Comparison of ENCODE assay signal across 21 mouse cellular contexts in genomic region chr14:61014544-61014943, GRCm38 (mm10). TPM values are rescaled to one million over a fixed set of nuclear protein-coding genes. Genes with fewer than 3 reads are reported as not detected.
DNase-seq lines count a peak whose midpoint lies in the region; ATAC-seq and TF ChIP-seq lines count a peak whose summit lies in the region.
"Had no signal": no experiment of that assay in that cellular context is flagged by ENCODE, and none has a peak within 500 bp of the region (broad histone marks: within the 10 kb centered on the region; RNA-seq: fewer than 3 reads in every experiment).

No protein-coding gene starts in this region.

- peaks cover 31% of the 10 kb centered on the region for H3K4me1 ChIP-seq in embryonic facial prominence, embryonic 14.5 days (ENCODE audit: control insufficient read depth, insufficient read depth, low read length)
- peaks cover 38% of the 10 kb centered on the region for H3K4me1 ChIP-seq in embryonic facial prominence, embryonic 10.5 days
- H3K4me1 ChIP-seq in limb, embryonic 11.5 days (ENCODE audit: control insufficient read depth, insufficient read depth, low read length): peaks cover 15% of the 10 kb centered on the region
- H3K4me1 ChIP-seq in limb, embryonic 10.5 days: peaks cover 36% of the 10 kb centered on the region
- peaks cover 5% of the 10 kb centered on the region; the same call in 1 of the 2 replicates for H3K4me1 ChIP-seq in liver, postnatal 0 days (ENCODE audit: insufficient read depth)

- no peak overlapping the region for H3K4me2 ChIP-seq in embryonic facial prominence, embryonic 14.5 days (ENCODE audit: low read depth, low read length)
- H3K4me2 ChIP-seq in limb, embryonic 11.5 days (ENCODE audit: low read depth, severe bottlenecking): no peak overlapping the region
- no peak overlapping the region for H3K4me2 ChIP-seq in liver, postnatal 0 days (ENCODE audit: low read depth, low read length)
- H3K4me2 ChIP-seq: heart, embryonic 12.5 days; hindbrain, embryonic 14.5 days had no signal

- no peaks in the 10 kb centered on the region for H3K9me3 ChIP-seq in embryonic facial prominence, embryonic 14.5 days (ENCODE audit: control insufficient read depth, low read length)
- H3K9me3 ChIP-seq in embryonic facial prominence, embryonic 10.5 days: no peaks in the 10 kb centered on the region
- H3K9me3 ChIP-seq in limb, embryonic 11.5 days (ENCODE audit: control insufficient read depth, low read length): no peaks in the 10 kb centered on the region
- H3K9me3 ChIP-seq in limb, embryonic 10.5 days (replicated peaks): no peaks in the 10 kb centered on the region
- no peaks in the 10 kb centered on the region for H3K9me3 ChIP-seq in liver, postnatal 0 days (ENCODE audit: low read length)
- H3K9me3 ChIP-seq: G1E; heart, embryonic 12.5 days; hindbrain, embryonic 10.5 days had no signal

- no peak for TF ChIP-seq EP300 in liver, postnatal 0 days (IDR thresholded peaks at IDR 0.05; ENCODE audit: low read depth)

- H3K9ac ChIP-seq in embryonic facial prominence, embryonic 14.5 days (ENCODE audit: low read depth, low read length): no peak overlapping the region
- no peak overlapping the region for H3K9ac ChIP-seq in limb, embryonic 11.5 days (ENCODE audit: low read length)
- H3K9ac ChIP-seq in liver, postnatal 0 days (replicated peaks): no peak overlapping the region
- H3K9ac ChIP-seq: heart, embryonic 12.5 days; hindbrain, embryonic 14.5 days had no signal

- H3K27ac ChIP-seq in embryonic facial prominence, embryonic 14.5 days (replicated peaks; ENCODE audit: low read depth, low read length): no peak overlapping the region
- no peak overlapping the region for H3K27ac ChIP-seq in embryonic facial prominence, embryonic 10.5 days (replicated peaks)
- H3K27ac ChIP-seq in limb, embryonic 11.5 days (replicated peaks; ENCODE audit: low read depth, low read length): no peak overlapping the region
- H3K27ac ChIP-seq in limb, embryonic 10.5 days: no peak overlapping the region
- H3K27ac ChIP-seq in liver, postnatal 0 days (ENCODE audit: low read depth): no peak overlapping the region
- H3K27ac ChIP-seq: heart, adult 2 months; hindbrain, embryonic 14.5 days had no signal

- 0 out of 2 replicates have a peak, but pooled peaks have one; percentile 5 for ATAC-seq in embryonic facial prominence, embryonic 14.5 days (ENCODE audit: low read depth)
- ATAC-seq in limb, embryonic 11.5 days (ENCODE audit: insufficient number of reproducible peaks, low FRiP score, low TSS enrichment, low read depth): no peak
- ATAC-seq in liver, postnatal 0 days: no peak
- ATAC-seq: CD4-positive, CD25-positive, alpha-beta regulatory T cell, adult 4 months; forebrain, embryonic 14.5 days; intestine, embryonic 16.5 days had no signal

- WGBS in embryonic facial prominence, embryonic 14.5 days: 73% methylated on average over 15 of the region's 15 CpGs
- WGBS in embryonic facial prominence, embryonic 10.5 days: 88% methylated on average over 15 of the region's 15 CpGs
- 24% methylated on average over 15 of the region's 15 CpGs for WGBS in limb, embryonic 11.5 days
- 40% methylated on average over 15 of the region's 15 CpGs for WGBS in limb, embryonic 10.5 days
- WGBS in liver, postnatal 0 days (ENCODE audit: insufficient replicate concordance): 88% methylated on average over 15 of the region's 15 CpGs

- no peaks in the 10 kb centered on the region for H3K27me3 ChIP-seq in embryonic facial prominence, embryonic 14.5 days (replicated peaks; ENCODE audit: control insufficient read depth, insufficient read depth, low read length)
- H3K27me3 ChIP-seq in embryonic facial prominence, embryonic 10.5 days (replicated peaks; ENCODE audit: low read depth, poor library complexity, severe bottlenecking): peaks cover 27% of the 10 kb centered on the region; the same call in 1 of the 2 replicates
- H3K27me3 ChIP-seq in limb, embryonic 11.5 days (ENCODE audit: control insufficient read depth, insufficient read depth, low read length): peaks cover 9% of the 10 kb centered on the region; the same call in 1 of the 2 replicates
- H3K27me3 ChIP-seq in limb, embryonic 10.5 days (ENCODE audit: low read depth, poor library complexity, severe bottlenecking): peaks cover 35% of the 10 kb centered on the region; the same call in 1 of the 2 replicates
- no peaks in the 10 kb centered on the region for H3K27me3 ChIP-seq in liver, postnatal 0 days (ENCODE audit: insufficient read depth, low read length)
- H3K27me3 ChIP-seq: heart, embryonic 12.5 days had no signal

- 0 out of 2 replicates have a peak, but pooled peaks cover 3% of the 10 kb centered on the region for H3K36me3 ChIP-seq in embryonic facial prominence, embryonic 14.5 days (ENCODE audit: control insufficient read depth, insufficient read depth, low read length)
- H3K36me3 ChIP-seq in embryonic facial prominence, embryonic 10.5 days (replicated peaks): peaks cover 9% of the 10 kb centered on the region
- no peaks in the 10 kb centered on the region for H3K36me3 ChIP-seq in limb, embryonic 11.5 days (ENCODE audit: control insufficient read depth, insufficient read depth, low read length)
- no peaks in the 10 kb centered on the region; the same call in 1 of the 2 replicates for H3K36me3 ChIP-seq in limb, embryonic 10.5 days
- H3K36me3 ChIP-seq in liver, postnatal 0 days (replicated peaks; ENCODE audit: insufficient read depth, low read length): no peaks in the 10 kb centered on the region
- H3K36me3 ChIP-seq: G1E; heart, embryonic 12.5 days had no signal

- no peak overlapping the region for H3K4me3 ChIP-seq in embryonic facial prominence, embryonic 14.5 days (ENCODE audit: low read depth, low read length)
- H3K4me3 ChIP-seq in embryonic facial prominence, embryonic 10.5 days: no peak overlapping the region
- no peak overlapping the region for H3K4me3 ChIP-seq in limb, embryonic 11.5 days (ENCODE audit: low read depth, low read length)
- H3K4me3 ChIP-seq in limb, embryonic 10.5 days: no peak overlapping the region
- no peak overlapping the region for H3K4me3 ChIP-seq in liver, postnatal 0 days (ENCODE audit: low read depth, low read length)
- H3K4me3 ChIP-seq: heart, adult 2 months; heart, embryonic 12.5 days; hindbrain, embryonic 10.5 days had no signal

- TF ChIP-seq CTCF in liver, postnatal 0 days (IDR thresholded peaks at IDR 0.05; ENCODE audit: low read depth): no peak

- DNase-seq in embryonic facial prominence, embryonic 14.5 days (ENCODE audit: low spot score): no peak
- DNase-seq in embryonic facial prominence, embryonic 10.5 days (ENCODE audit: low spot score): no peak
- peak; percentile 60 for DNase-seq in limb, embryonic 11.5 days (ENCODE audit: low spot score)
- DNase-seq in limb, embryonic 10.5 days (ENCODE audit: low spot score): no peak
- DNase-seq in hindlimb bud, embryonic 11.5 days (ENCODE audit: extremely low spot score, low read depth, low spot score): peak; percentile 53
- no peak for DNase-seq in left cerebral cortex, adult 18-20 months (ENCODE audit: low spot score in 2 of 2)
- DNase-seq in liver, postnatal 0 days: no peak
- DNase-seq: adrenal gland, postnatal 10 days; B cell, adult 2 months; cerebellum, adult 11-12 months; cerebellum, adult 9-10 months; cerebellum, postnatal 36 days; gastrocnemius, postnatal 10 days; heart, adult 2 months had no signal

RNA-seq across cellular contexts. Expression of gene Tnfrsf19, which starts 31.7 kb away (rescaled TPM):
- polyA plus RNA-seq in embryonic facial prominence, embryonic 14.5 days (2014; fragmentation: Nextera tagmentation; extraction: Ambion mirVana): 94.1 and 99.9 TPM in 2 replicates
- polyA plus RNA-seq in embryonic facial prominence, embryonic 10.5 days (2016; fragmentation: Nextera tagmentation; extraction: Ambion mirVana): 37.2 and 41.4 TPM in 2 replicates
- 32.1 and 32.8 TPM in 2 replicates for polyA plus RNA-seq in limb, embryonic 11.5 days (2014; fragmentation: Nextera tagmentation; extraction: Ambion mirVana)
- 26.7 and 30.9 TPM in 2 replicates for polyA plus RNA-seq in limb, embryonic 10.5 days (2016; fragmentation: Nextera tagmentation; extraction: Ambion mirVana)
- 10 to 100 TPM; 56.7 to 58.1 TPM for total RNA-seq in left cerebral cortex, adult 18-20 months (2021)
- 2.4 and 2.5 TPM in 2 replicates for polyA plus RNA-seq in liver, postnatal 0 days (2015; fragmentation: Nextera tagmentation; extraction: Ambion mirVana)
- polyA plus RNA-seq: CD4-positive, CD25-positive, alpha-beta regulatory T cell, adult 4 months; G1E had no signal

Comparison
In these comparisons a context has a peak if more than half of its experiments do, and no peak if none do; other contexts are left out.
1. DNase-seq: peak in limb, embryonic 11.5 days (single experiment) and hindlimb bud, embryonic 11.5 days (single experiment); none in embryonic facial prominence, embryonic 14.5 days (single experiment), embryonic facial prominence, embryonic 10.5 days (single experiment), limb, embryonic 10.5 days (single experiment), left cerebral cortex, adult 18-20 months (0 of 2) and liver, postnatal 0 days (single experiment).